Comparison of ENCODE assay signal across 22 mouse cellular contexts in the genomic region with DNA sequence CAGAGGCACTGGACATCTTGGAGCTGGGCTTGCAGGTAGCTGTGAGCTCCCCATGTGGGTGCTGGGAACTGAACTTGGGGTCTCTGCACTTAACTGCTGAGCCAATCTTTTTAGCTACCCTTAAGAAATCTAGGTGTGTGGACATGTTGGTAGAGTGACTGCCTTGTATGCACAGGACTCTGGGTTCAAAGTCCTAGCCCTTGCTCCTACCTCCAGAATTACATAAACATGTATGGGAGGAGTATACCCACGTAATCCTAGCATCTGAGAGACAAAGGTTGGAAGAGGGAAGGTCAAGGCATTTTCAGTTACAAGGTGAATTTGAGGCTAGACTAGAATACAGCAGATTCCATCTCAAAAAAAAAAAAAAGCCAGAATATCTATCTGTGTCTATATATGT. TPM values are rescaled to one million over a fixed set of nuclear protein-coding genes. Genes with fewer than 3 reads are reported as not detected.
DNase-seq lines count a peak whose midpoint lies in the region; ATAC-seq and TF ChIP-seq lines count a peak whose summit lies in the region.
"Had no signal": no experiment of that assay in that cellular context is flagged by ENCODE, and none has a peak within 500 bp of the region (broad histone marks: within the 10 kb centered on the region; RNA-seq: fewer than 3 reads in every experiment).

No protein-coding gene starts in this region.

- H3K4me3 ChIP-seq in left cerebral cortex, adult 2 months = no peak overlapping the region
- no peak overlapping the region for H3K4me3 ChIP-seq in intestine, embryonic 15.5 days (replicated peaks)
- H3K4me3 ChIP-seq in intestine, postnatal 0 days (ENCODE audit: low read depth, low read length) = no peak overlapping the region
- no peak overlapping the region for H3K4me3 ChIP-seq in embryonic facial prominence, embryonic 10.5 days
- H3K4me3 ChIP-seq: embryonic facial prominence, embryonic 12.5 days; forebrain, embryonic 13.5 days had no signal

- no peaks in the 10 kb centered on the region for H3K36me3 ChIP-seq in intestine, embryonic 15.5 days
- H3K36me3 ChIP-seq in intestine, postnatal 0 days (ENCODE audit: control insufficient read depth, insufficient read depth) = no peaks in the 10 kb centered on the region
- H3K36me3 ChIP-seq in embryonic facial prominence, embryonic 10.5 days (replicated peaks) = no peaks in the 10 kb centered on the region
- H3K36me3 ChIP-seq: embryonic facial prominence, embryonic 12.5 days; G1E had no signal

- no peak overlapping the region for H3K9ac ChIP-seq in intestine, embryonic 15.5 days
- H3K9ac ChIP-seq in intestine, postnatal 0 days (ENCODE audit: low read depth, low read length) = no peak overlapping the region
- H3K9ac ChIP-seq: embryonic facial prominence, embryonic 12.5 days; forebrain, embryonic 13.5 days had no signal

- H3K4me2 ChIP-seq in intestine, embryonic 15.5 days (replicated peaks) = no peak overlapping the region
- H3K4me2 ChIP-seq in intestine, postnatal 0 days (replicated peaks; ENCODE audit: low read depth) = no peak overlapping the region
- H3K4me2 ChIP-seq: embryonic facial prominence, embryonic 12.5 days; forebrain, embryonic 13.5 days had no signal

- H3K27ac ChIP-seq in left cerebral cortex, adult 2 months = peak overlapping the region; percentile 44
- no peak overlapping the region for H3K27ac ChIP-seq in intestine, embryonic 15.5 days
- no peak overlapping the region for H3K27ac ChIP-seq in intestine, postnatal 0 days (ENCODE audit: low read depth, low read length)
- H3K27ac ChIP-seq in embryonic facial prominence, embryonic 10.5 days (replicated peaks) = no peak overlapping the region
- H3K27ac ChIP-seq: embryonic facial prominence, embryonic 12.5 days; forebrain, embryonic 13.5 days had no signal

- no peak for TF ChIP-seq CTCF in left cerebral cortex, adult 2 months (IDR thresholded peaks at IDR 0.05)
- TF ChIP-seq CTCF in intestine, postnatal 0 days (IDR thresholded peaks at IDR 0.05; ENCODE audit: low read depth) = no peak

- no peak for DNase-seq in left cerebral cortex, adult 2 months (ENCODE audit: extremely low spot score in 1 of 2, low spot score in 2 of 2)
- no peak for DNase-seq in left cerebral cortex, adult 8-10 months (ENCODE audit: low spot score in 2 of 2)
- no peak for DNase-seq in embryonic facial prominence, embryonic 10.5 days (ENCODE audit: low spot score)
- DNase-seq in heart, adult 9 months (ENCODE audit: low spot score in 2 of 2) = no peak
- DNase-seq: adrenal gland, adult 8-10 months; adrenal gland, postnatal 14 days; adrenal gland, postnatal 36 days; B cell, adult 2 months; cerebellum, adult 11-12 months; cerebellum, adult 2 months; cerebellum, adult 9-10 months; cerebellum, postnatal 10 days; cerebellum, postnatal 25 days had no signal

- no peaks in the 10 kb centered on the region for H3K9me3 ChIP-seq in intestine, embryonic 15.5 days
- H3K9me3 ChIP-seq in intestine, postnatal 0 days (ENCODE audit: control insufficient read depth) = no peaks in the 10 kb centered on the region
- no peaks in the 10 kb centered on the region for H3K9me3 ChIP-seq in embryonic facial prominence, embryonic 10.5 days
- H3K9me3 ChIP-seq: embryonic facial prominence, embryonic 12.5 days; forebrain, embryonic 13.5 days had no signal

- WGBS in intestine, embryonic 15.5 days = 30% methylated on average over 1 of the region's 1 CpGs
- 30% methylated on average over 1 of the region's 1 CpGs for WGBS in intestine, postnatal 0 days
- 58% methylated on average over 1 of the region's 1 CpGs for WGBS in embryonic facial prominence, embryonic 10.5 days

- intact Hi-C loops in left cerebral cortex, adult 2 months (cut with DNase I) = no loop called here

- 0 out of 2 replicates have a peak, but pooled peaks cover 3% of the 10 kb centered on the region for H3K4me1 ChIP-seq in intestine, embryonic 15.5 days (replicated peaks)
- peaks cover 6% of the 10 kb centered on the region; the same call in 1 of the 2 replicates for H3K4me1 ChIP-seq in intestine, postnatal 0 days (replicated peaks; ENCODE audit: control insufficient read depth, insufficient read depth, low read length)
- peaks cover 7% of the 10 kb centered on the region for H3K4me1 ChIP-seq in embryonic facial prominence, embryonic 10.5 days
- H3K4me1 ChIP-seq: embryonic facial prominence, embryonic 12.5 days had no signal

- ATAC-seq in intestine, embryonic 15.5 days = peak; percentile 48; the same call in 1 of the 2 replicates
- peak; percentile 64 for ATAC-seq in intestine, postnatal 0 days
- ATAC-seq: activated CD4-positive, CD25-positive, alpha-beta regulatory T cell, adult 4 months; CD4-positive, CD25-positive, alpha-beta regulatory T cell, adult 4 months; forebrain, embryonic 13.5 days; forebrain, embryonic 16.5 days; Patski had no signal

- no peaks in the 10 kb centered on the region for H3K27me3 ChIP-seq in intestine, embryonic 15.5 days (replicated peaks)
- H3K27me3 ChIP-seq in intestine, postnatal 0 days (replicated peaks; ENCODE audit: control insufficient read depth, insufficient read depth, low read length) = 0 out of 2 replicates have a peak, but pooled peaks cover 4% of the 10 kb centered on the region
- peaks cover 27% of the 10 kb centered on the region for H3K27me3 ChIP-seq in embryonic facial prominence, embryonic 10.5 days (replicated peaks; ENCODE audit: low read depth, poor library complexity, severe bottlenecking)

RNA-seq across cellular contexts. Expression of a gene that starts 5.3 kb away (rescaled TPM):
- total RNA-seq in left cerebral cortex, adult 2 months (2021) = 1 to 10 TPM; 3.4 to 4.8 TPM
- total RNA-seq in left cerebral cortex, adult 8-10 months (2022) = 1 to 10 TPM; 2.4 to 3.9 (median 3.4) TPM
- 6.0 and 6.3 TPM in 2 replicates for polyA plus RNA-seq in intestine, embryonic 15.5 days (2015; fragmentation: Nextera tagmentation; extraction: Ambion mirVana)
- 5.1 and 5.2 TPM in 2 replicates for polyA plus RNA-seq in intestine, postnatal 0 days (2015; fragmentation: Nextera tagmentation; extraction: Ambion mirVana)
- 2.3 TPM in 2 replicates for polyA plus RNA-seq in embryonic facial prominence, embryonic 10.5 days (2016; fragmentation: Nextera tagmentation; extraction: Ambion mirVana)
- polyA plus RNA-seq: G1E had no signal

RNA-seq across cellular contexts. Expression of a gene that starts 53.3 kb away (rescaled TPM):
- 10 to 100 TPM; 24.4 to 28.2 TPM for total RNA-seq in left cerebral cortex, adult 2 months (2021)
- 10 to 100 TPM; 23.3 to 26.7 (median 24.3) TPM for total RNA-seq in left cerebral cortex, adult 8-10 months (2022)
- 66.0 and 68.3 TPM in 2 replicates for polyA plus RNA-seq in intestine, embryonic 15.5 days (2015; fragmentation: Nextera tagmentation; extraction: Ambion mirVana)
- 53.0 and 59.7 TPM in 2 replicates for polyA plus RNA-seq in intestine, postnatal 0 days (2015; fragmentation: Nextera tagmentation; extraction: Ambion mirVana)
- 7.1 and 8.5 TPM in 2 replicates for polyA plus RNA-seq in embryonic facial prominence, embryonic 10.5 days (2016; fragmentation: Nextera tagmentation; extraction: Ambion mirVana)
